Mouse (Mus musculus) layer of hippocampus, adult 18-20 months (tissue): ENCODE measurements around the gene Tnfrsf11a. TPM values are rescaled to one million over a fixed set of nuclear protein-coding genes. Genes with fewer than 3 reads are reported as not detected.
"Not testable (repeated sequence)": the region's sequence is repeated elsewhere in the genome, so short reads cannot be mapped to it uniquely, and the experiment has no call there.

ENCODE experiments used
- DNase-seq, 2 experiments: peaks; one replicate each; pipeline ENCODE4 v3.0.0; 2022; ENCODE audit warnings: low spot score in 2 of 2
- long read RNA-seq: library from polyadenylated mRNA; stranded (forward); transcript quantifications from one replicate; pipeline ENCODE4 v2.0.0, GENCODE M21; 2021
- total RNA-seq, 2 experiments: library from RNA; stranded (reverse); gene quantifications; 2 replicates each; pipeline ENCODE4 v1.2.3; 2021

Tnfrsf11a gene
- 1 to 10 TPM; 1.8 to 2.3 TPM for total RNA-seq
- long read RNA-seq, partial matches to known transcripts: 1 of 3 reads
- long read RNA-seq, other reads (novel, unspliced or antisense): 2 of 3 reads

- peak; percentile 16 to 36 for DNase-seq
Observed at GRCm38 (mm10) chr1:105780457-105781364, at the start of gene Tnfrsf11a. Tnfrsf11a (plus strand) TSS chr1:105780718.

DNA sequence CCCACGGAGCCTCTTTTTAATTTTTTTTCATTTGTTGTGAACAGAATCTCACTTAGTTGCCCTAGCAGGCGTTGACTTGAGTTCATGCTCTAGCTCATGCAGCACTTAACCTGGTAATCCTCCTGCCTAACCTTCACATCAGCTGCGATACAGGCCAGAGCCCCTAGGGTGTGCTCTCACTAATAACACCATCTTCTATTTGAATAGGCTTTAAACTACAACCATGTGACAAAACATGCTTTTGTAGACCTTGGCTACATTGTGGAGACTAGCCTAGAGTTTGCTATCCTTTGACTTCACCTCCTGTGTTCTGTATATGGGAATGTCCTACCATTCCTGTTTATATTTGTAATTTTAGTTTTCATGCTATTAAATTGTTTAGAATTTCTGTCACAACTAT, 45.2 kb upstream of the Tnfrsf11a start:
- DNase-seq: no peak

- no peak for DNase-seq
Observed at GRCm38 (mm10) chr1:105738334-105738733, 42.2 kb upstream of the Tnfrsf11a start.

DNA sequence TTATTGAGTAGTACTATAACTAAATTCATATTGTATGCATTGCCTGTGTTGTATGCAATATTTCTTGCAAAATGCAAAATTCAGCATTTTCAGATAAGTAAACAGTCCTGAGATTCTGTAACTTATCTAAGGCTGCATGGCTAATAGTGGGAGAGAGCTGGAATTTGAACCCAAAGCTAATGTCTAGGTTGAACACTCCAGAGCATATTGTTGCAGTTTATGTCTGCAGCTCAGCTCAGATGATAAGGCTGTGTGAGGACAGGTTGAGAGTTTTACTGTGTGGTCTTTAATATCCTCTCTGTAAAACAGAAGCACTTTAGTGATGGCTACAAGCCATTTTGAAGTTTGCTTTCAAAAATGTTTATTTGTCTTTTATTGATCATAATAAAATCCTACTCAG, 41.0 kb upstream of the Tnfrsf11a start:
- no peak for DNase-seq

DNA sequence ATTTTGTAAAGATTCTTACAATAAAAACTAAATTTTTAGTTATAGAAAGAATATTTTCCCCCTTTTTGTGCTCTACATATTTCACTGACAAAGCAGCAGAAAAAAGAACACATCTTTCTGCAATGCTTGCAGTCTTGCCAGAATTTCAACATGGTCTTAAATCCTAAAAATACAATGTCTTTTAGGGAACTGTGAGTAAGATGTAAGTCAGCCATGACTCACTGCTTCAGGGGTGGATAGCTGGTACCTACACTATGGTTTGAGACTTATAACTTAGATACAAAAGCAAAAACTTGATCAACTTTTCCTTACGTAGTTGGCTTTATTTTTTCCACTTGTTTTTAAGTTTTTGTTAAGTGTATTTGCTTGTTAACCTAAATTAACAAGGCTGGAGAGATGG, 38.0 kb upstream of the Tnfrsf11a start:
- peak in 1 of 2 experiments; percentile 17 for DNase-seq

- DNase-seq: no peak
Observed at GRCm38 (mm10) chr1:105746444-105746843, 34.1 kb upstream of the Tnfrsf11a start.

GRCm38 (mm10) chr1:105746858-105747596, 33.5 kb upstream of the Tnfrsf11a start:
- DNase-seq: no peak

DNA sequence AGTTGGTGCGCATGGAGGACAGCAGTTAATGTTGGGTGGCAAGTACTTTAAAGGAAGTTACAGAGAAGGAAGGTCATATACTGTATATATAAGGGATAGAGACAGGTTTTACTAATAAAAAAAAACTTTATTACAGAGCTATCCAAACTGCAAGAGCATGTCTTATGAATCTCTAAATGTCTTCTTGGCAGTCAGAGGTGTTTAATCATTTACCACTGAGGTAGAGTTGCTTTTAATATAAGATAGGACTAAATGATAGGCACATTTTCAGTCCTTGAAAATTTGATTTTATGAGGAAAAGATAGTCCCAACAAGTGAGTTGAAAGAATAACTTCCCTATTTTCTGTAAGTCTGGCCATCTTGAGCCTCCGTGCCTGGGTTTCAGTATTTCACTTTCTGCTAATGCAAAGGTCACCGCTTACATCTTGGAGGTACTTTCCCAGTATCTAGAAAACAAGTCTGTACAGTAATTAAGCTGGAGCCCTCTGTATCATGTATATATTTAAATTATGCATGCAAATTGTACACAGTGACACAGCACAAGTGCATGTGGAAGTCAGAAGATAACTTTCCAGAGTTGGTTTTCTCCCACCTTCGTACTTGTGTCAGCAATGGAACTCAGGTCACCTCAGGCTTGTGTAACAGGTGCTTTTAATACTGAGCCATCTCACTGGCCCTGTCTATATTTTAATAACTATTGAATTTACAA, 32.3 kb upstream of the Tnfrsf11a start:
- no peak for DNase-seq

GRCm38 (mm10) chr1:105752196-105752595, 28.3 kb upstream of the Tnfrsf11a start:
- no peak for DNase-seq

DNA sequence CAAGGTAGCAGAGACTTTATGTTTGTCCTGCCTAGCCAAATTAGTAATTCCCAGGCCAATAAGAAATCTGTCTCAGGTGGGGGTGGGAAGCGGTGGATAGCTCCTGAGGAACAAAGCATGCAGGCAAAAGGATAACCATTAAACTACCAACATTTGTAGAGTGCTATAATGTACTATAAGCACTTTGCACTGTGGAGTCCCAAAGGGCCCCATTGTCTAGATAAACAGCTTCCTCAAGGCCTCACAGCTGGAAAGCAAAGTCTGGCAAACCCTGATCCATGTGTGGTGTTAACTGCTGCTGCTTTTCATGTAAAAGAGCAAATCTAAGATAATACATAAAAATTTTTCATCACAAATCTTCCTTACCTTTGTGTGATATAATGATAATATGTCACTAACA, 27.6 kb upstream of the Tnfrsf11a start:
- no peak for DNase-seq

DNA sequence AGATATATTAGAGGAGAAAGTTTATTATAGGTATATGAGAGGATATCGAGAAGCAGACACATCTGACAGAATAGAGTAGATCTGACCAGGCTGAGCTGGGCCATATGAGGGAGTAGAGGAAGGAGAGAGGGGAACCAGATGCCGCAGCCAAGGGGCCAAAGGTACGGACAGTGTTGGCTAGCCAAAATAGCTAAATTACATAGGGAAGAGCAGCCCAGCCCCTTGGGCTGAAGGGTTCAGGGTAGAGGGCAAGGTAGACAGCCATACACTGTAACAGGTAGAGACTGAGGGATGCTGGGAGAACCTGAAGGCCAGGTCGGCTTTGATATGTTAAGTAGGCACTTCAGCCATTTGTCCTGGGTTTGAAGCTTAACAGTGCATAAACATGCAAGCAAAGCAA, 21.7 kb upstream of the Tnfrsf11a start:
- no peak for DNase-seq

- no peak for DNase-seq
Observed at GRCm38 (mm10) chr1:105759422-105760165, 20.9 kb upstream of the Tnfrsf11a start.

DNA sequence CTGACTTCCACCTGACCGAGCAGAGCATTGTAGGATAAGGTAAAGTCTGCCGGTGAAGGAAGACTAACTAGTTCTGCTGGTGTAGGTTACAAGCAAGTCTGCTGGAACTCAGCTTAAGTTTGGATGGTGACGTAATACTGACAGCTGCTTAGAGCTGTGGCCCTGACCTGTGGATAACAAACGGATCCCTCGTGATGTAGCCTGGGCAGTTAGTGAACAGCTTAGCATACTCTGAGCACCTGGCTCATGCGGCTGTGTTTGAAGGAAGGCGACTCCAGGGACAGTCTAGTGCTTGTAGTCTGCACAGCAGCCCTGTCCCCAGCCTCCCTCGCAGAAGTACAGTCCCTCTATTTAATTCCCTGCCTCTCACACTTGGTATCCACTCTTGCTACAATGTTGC, 14.9 kb upstream of the Tnfrsf11a start:
- DNase-seq: no peak

- not testable (repeated sequence) for DNase-seq
Observed at GRCm38 (mm10) chr1:105766099-105766498, 14.4 kb upstream of the Tnfrsf11a start.

DNA sequence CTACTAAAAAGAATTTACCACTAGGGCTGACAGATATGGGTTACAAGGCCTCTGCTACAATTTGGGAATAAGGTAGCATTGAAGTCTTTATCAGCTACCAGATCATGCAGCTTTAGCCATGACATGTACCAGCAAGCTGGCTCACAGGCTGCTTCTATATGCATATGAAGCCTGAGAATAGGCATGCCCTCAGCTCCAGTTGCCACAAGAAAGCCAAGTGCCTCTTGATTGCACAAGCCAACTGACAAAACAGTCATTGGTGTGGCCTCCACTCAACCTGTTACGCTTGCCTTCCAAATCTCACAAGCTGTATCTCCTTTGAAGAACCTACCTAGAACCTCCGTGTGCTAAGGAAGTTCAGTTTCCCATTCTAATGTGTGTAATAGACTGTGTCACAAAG, 12.1 kb upstream of the Tnfrsf11a start:
- no peak for DNase-seq

GRCm38 (mm10) chr1:105770685-105771084, 9.8 kb upstream of the Tnfrsf11a start:
- DNase-seq: no peak

GRCm38 (mm10) chr1:105776426-105776825, 4.1 kb upstream of the Tnfrsf11a start:
- no peak for DNase-seq

DNA sequence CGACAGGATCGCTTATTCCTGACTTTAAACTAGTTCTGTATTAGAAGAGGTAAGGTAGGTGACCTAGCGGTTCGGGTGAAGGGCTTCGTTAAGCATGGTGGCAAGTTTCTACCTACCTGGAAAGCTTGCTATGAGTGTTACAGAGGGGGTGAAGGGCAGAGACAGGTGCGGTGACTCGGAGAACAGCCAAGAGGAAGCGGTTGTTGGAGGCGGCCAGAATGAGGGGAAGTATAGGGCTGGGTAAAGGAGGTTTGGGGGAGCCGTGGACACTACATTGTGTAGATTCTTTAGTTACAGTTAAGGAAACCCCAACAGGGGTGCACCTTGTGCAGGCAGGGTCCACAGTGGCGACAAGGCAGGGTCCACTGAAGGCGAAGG, 450 bp upstream of the Tnfrsf11a start:
- DNase-seq: no peak

DNA sequence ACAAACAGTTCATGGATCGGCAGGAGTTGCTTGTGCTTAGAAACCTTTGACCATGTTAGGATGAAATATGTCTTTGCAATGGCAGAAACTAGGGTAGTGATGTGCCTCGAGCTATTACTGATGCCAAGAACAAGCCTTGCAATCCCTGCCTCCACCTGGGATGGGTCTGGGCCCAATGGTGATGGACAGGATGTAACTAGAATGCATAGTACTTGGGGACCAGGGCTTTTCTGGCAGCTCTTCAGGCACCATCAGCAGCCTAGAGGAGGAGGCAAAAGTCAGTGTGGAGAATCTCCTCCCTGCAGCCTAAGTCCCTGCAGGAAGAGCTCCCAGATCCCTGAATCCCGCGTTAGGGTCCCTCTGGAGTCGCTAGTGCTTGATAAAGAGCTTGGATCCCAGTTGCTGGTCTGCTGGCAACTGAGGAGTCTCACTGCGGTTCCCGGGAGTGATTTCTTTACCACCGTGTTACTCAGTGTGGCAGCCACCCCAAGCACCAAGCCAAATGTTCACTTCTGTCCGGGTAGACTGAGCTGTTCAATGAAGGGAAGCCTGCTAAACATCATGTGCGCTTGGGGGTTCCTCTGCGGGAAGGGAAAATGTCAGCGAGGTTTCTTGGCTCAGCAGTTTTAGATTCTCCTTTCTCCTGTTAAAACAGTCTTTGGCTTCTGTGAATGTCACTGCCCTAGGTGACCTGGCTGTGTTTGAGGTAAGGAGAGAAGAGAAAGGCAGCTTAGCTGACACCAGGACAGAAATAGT, 1.1 kb downstream of the Tnfrsf11a start:
- no peak for DNase-seq
